In the genomic region with DNA sequence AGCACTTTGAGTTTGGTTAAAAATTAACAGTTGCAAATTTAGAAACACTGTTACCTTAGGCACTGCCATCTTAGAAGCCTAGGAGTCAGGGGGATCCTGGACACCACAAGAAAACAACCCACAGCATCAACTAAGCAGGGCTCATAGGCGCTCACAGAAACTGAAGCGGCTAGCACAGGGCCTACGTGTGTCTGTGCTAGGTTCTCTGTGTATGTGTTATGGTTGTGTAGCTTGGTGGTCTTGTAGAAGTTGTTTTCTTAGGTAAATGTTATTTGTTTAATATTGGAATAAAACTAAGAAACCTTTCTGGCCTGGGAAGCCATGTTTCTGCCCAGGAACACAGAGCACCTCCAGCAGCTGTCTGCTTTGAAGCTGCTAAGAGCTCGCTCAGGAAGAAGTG, we compare ENCODE assay signal across 14 mouse cellular contexts. TPM values are rescaled to one million over a fixed set of nuclear protein-coding genes. Genes with fewer than 3 reads are reported as not detected.
DNase-seq lines count a peak whose midpoint lies in the region; ATAC-seq and TF ChIP-seq lines count a peak whose summit lies in the region.
"Had no signal": no experiment of that assay in that cellular context is flagged by ENCODE, and none has a peak within 500 bp of the region (broad histone marks: within the 10 kb centered on the region; RNA-seq: fewer than 3 reads in every experiment).

No protein-coding gene starts in this region.

- no peak overlapping the region for H3K9ac ChIP-seq in lung, embryonic 15.5 days
- H3K9ac ChIP-seq: embryonic facial prominence, embryonic 15.5 days; limb, embryonic 15.5 days had no signal

- H3K4me2 ChIP-seq in lung, embryonic 15.5 days = 0 out of 2 replicates have a peak overlapping the region, but pooled peaks have one; percentile 71
- H3K4me2 ChIP-seq in myocyte (ENCODE audit: low read depth) = peak overlapping the region; percentile 76

- H3K4me3 ChIP-seq in lung, embryonic 15.5 days = no peak overlapping the region
- no peak overlapping the region for H3K4me3 ChIP-seq in embryonic facial prominence, embryonic 10.5 days
- H3K4me3 ChIP-seq in myocyte = peak overlapping the region; percentile 90

- H3K9me3 ChIP-seq in lung, embryonic 15.5 days = no peaks in the 10 kb centered on the region
- H3K9me3 ChIP-seq in embryonic facial prominence, embryonic 10.5 days = no peaks in the 10 kb centered on the region
- H3K9me3 ChIP-seq: embryonic facial prominence, embryonic 15.5 days; limb, embryonic 15.5 days had no signal

- TF ChIP-seq POLR2A in myocyte (IDR thresholded peaks at IDR 0.05; ENCODE audit: insufficient read length, low read depth) = no peak

- H3K36me3 ChIP-seq in lung, embryonic 15.5 days = peaks cover 1% of the 10 kb centered on the region; the same call in 1 of the 2 replicates
- peaks cover 4% of the 10 kb centered on the region for H3K36me3 ChIP-seq in embryonic facial prominence, embryonic 10.5 days (replicated peaks)
- peaks cover 10% of the 10 kb centered on the region for H3K36me3 ChIP-seq in myocyte (ENCODE audit: control insufficient read depth, insufficient read depth)
- H3K36me3 ChIP-seq: embryonic facial prominence, embryonic 15.5 days; limb, embryonic 15.5 days had no signal

- whole genome bisulfite sequencing in lung, embryonic 15.5 days = 80% methylated on average over 4 of the region's 4 CpGs
- WGBS in embryonic facial prominence, embryonic 10.5 days = 82% methylated on average over 4 of the region's 4 CpGs

- H3K27me3 ChIP-seq in lung, embryonic 15.5 days = no peaks in the 10 kb centered on the region
- H3K27me3 ChIP-seq in embryonic facial prominence, embryonic 10.5 days (replicated peaks; ENCODE audit: low read depth, poor library complexity, severe bottlenecking) = peaks cover 11% of the 10 kb centered on the region; the same call in 1 of the 2 replicates
- no peaks in the 10 kb centered on the region for H3K27me3 ChIP-seq in myocyte (ENCODE audit: control insufficient read depth, insufficient read depth, insufficient read length)
- H3K27me3 ChIP-seq: embryonic facial prominence, embryonic 15.5 days; limb, embryonic 15.5 days had no signal

- no peak overlapping the region for H3ac ChIP-seq in myocyte (ENCODE audit: control insufficient read depth, insufficient read length)

- peaks cover 44% of the 10 kb centered on the region for H3K79me2 ChIP-seq in myocyte (ENCODE audit: control insufficient read depth, insufficient read depth)

- ATAC-seq in lung, embryonic 15.5 days (ENCODE audit: borderline replicate concordance, extremely low read depth, low FRiP score, low TSS enrichment) = no peak

- H3K4me1 ChIP-seq in lung, embryonic 15.5 days = peaks cover 25% of the 10 kb centered on the region
- H3K4me1 ChIP-seq in embryonic facial prominence, embryonic 10.5 days = peaks cover 33% of the 10 kb centered on the region

- no peak overlapping the region for H3K27ac ChIP-seq in lung, embryonic 15.5 days
- H3K27ac ChIP-seq in embryonic facial prominence, embryonic 10.5 days (replicated peaks) = 0 out of 2 replicates have a peak overlapping the region, but pooled peaks have one; percentile 10
- H3K27ac ChIP-seq: embryonic facial prominence, embryonic 15.5 days; kidney, postnatal 0 days; limb, embryonic 15.5 days had no signal

- peak; percentile 85 for DNase-seq in heart, adult 11 months
- no peak for DNase-seq in heart, postnatal 4 days
- DNase-seq in lung, postnatal 10 days = no peak
- no peak for DNase-seq in embryonic facial prominence, embryonic 10.5 days (ENCODE audit: low spot score)
- no peak for DNase-seq in adrenal gland, postnatal 25 days
- DNase-seq in urinary bladder, adult 18-20 months (ENCODE audit: low spot score in 2 of 2) = no peak

TF ChIP-seq in myocyte, 11 proteins besides CTCF, POLR2A, EP300 and RAD21:
- no peak for TF ChIP-seq MYOG (IDR thresholded peaks at IDR 0.05; ENCODE audit: control insufficient read depth in 1 of 3, insufficient read depth in 1 of 3, insufficient read length in 2 of 3, low read depth in 2 of 3)
- no peak for TF ChIP-seq MAX (IDR thresholded peaks at IDR 0.05; ENCODE audit: low read depth)
- TF ChIP-seq REST (IDR thresholded peaks at IDR 0.05; ENCODE audit: insufficient read depth, insufficient read length) = no peak
- TF ChIP-seq TCF12 (IDR thresholded peaks at IDR 0.05; ENCODE audit: insufficient read depth, poor library complexity, severe bottlenecking) = no peak
- no peak for TF ChIP-seq USF1 (IDR thresholded peaks at IDR 0.05; ENCODE audit: low read depth)
- no peak for TF ChIP-seq CEBPB (IDR thresholded peaks at IDR 0.05; ENCODE audit: insufficient read depth, poor library complexity, severe bottlenecking)
- no peak for TF ChIP-seq POLR2AphosphoS2 (IDR thresholded peaks at IDR 0.05; ENCODE audit: insufficient read length, low read depth)
- no peak for TF ChIP-seq SRF (IDR thresholded peaks at IDR 0.05; ENCODE audit: control insufficient read depth, insufficient read length, low read depth)
- no peak for TF ChIP-seq MYOD1 (IDR thresholded peaks at IDR 0.05; ENCODE audit: control insufficient read depth in 1 of 3, insufficient read length in 2 of 3, low read depth in 2 of 3)
- TF ChIP-seq TCF3 (IDR thresholded peaks at IDR 0.05; ENCODE audit: insufficient read length, low read depth) = no peak
- TF ChIP-seq E2F4 (IDR thresholded peaks at IDR 0.05; ENCODE audit: insufficient read depth) = no peak

RNA-seq across cellular contexts. Expression of gene Arl6ip5, which starts 0.7 kb away (rescaled TPM):
- 10 to 100 TPM; 94.2 to 95.1 TPM for total RNA-seq in heart, postnatal 4 days (2021)
- polyA plus RNA-seq in lung, embryonic 15.5 days (2015; fragmentation: Nextera tagmentation; extraction: Ambion mirVana) = 61.1 and 62.3 TPM in 2 replicates
- 30.0 and 34.7 TPM in 2 replicates for polyA plus RNA-seq in embryonic facial prominence, embryonic 10.5 days (2016; fragmentation: Nextera tagmentation; extraction: Ambion mirVana)
- polyA plus RNA-seq in myocyte (2012; fragmentation: generic; extraction: Trizol) = 750 TPM
- total RNA-seq in adrenal gland, postnatal 25 days (2021) = 127 and 130 TPM in 2 replicates

RNA-seq across cellular contexts. Expression of gene Uba3, which starts 4.3 kb away (rescaled TPM):
- total RNA-seq in heart, postnatal 4 days (2021) = 10 to 100 TPM; 80.9 to 86.9 TPM
- polyA plus RNA-seq in lung, embryonic 15.5 days (2015; fragmentation: Nextera tagmentation; extraction: Ambion mirVana) = 79.3 and 81.9 TPM in 2 replicates
- polyA plus RNA-seq in embryonic facial prominence, embryonic 10.5 days (2016; fragmentation: Nextera tagmentation; extraction: Ambion mirVana) = 83.7 and 88.7 TPM in 2 replicates
- 43.7 TPM for polyA plus RNA-seq in myocyte (2012; fragmentation: generic; extraction: Trizol)
- 59.7 and 61.6 TPM in 2 replicates for total RNA-seq in adrenal gland, postnatal 25 days (2021)

RNA-seq across cellular contexts. Expression of gene Tmf1, which starts 30.8 kb away (rescaled TPM):
- total RNA-seq in heart, postnatal 4 days (2021) = 10 to 100 TPM; 34.1 to 35.3 TPM
- polyA plus RNA-seq in lung, embryonic 15.5 days (2015; fragmentation: Nextera tagmentation; extraction: Ambion mirVana) = 33.1 and 34.5 TPM in 2 replicates
- polyA plus RNA-seq in embryonic facial prominence, embryonic 10.5 days (2016; fragmentation: Nextera tagmentation; extraction: Ambion mirVana) = 26.6 and 30.1 TPM in 2 replicates
- 11.7 TPM for polyA plus RNA-seq in myocyte (2012; fragmentation: generic; extraction: Trizol)
- total RNA-seq in adrenal gland, postnatal 25 days (2021) = 45.8 and 49.5 TPM in 2 replicates

RNA-seq across cellular contexts. Expression of gene Lmod3, which starts 42.8 kb away (rescaled TPM):
- 10 to 100 TPM; 47.8 to 48.0 TPM for total RNA-seq in heart, postnatal 4 days (2021)
- 0.30 and 0.42 TPM in 2 replicates for polyA plus RNA-seq in lung, embryonic 15.5 days (2015; fragmentation: Nextera tagmentation; extraction: Ambion mirVana)
- not detected in 2 replicates for polyA plus RNA-seq in embryonic facial prominence, embryonic 10.5 days (2016; fragmentation: Nextera tagmentation; extraction: Ambion mirVana)
- 55.6 TPM for polyA plus RNA-seq in myocyte (2012; fragmentation: generic; extraction: Trizol)
- total RNA-seq in adrenal gland, postnatal 25 days (2021) = not detected in 2 replicates
- total RNA-seq: hematopoietic stem cell, adult 5-6 weeks; monocyte, adult 5-6 weeks had no signal
- polyA plus RNA-seq: forebrain, embryonic 14.5 days had no signal

Comparison
In these comparisons a context has a peak if more than half of its experiments do, and no peak if none do; other contexts are left out.
1. RNA of gene Arl6ip5, which starts 0.7 kb away (polyA plus RNA-seq): 750 TPM in myocyte (single experiment); 61.1 to 62.3 TPM in lung, embryonic 15.5 days and 30.0 to 34.7 TPM in embryonic facial prominence, embryonic 10.5 days; every median in the first group is over 10 times any median in the second.